Mouse (Mus musculus) limb, embryonic 14.5 days (tissue): Measurements from ENCODE around the gene Hand2. TPM values are rescaled to one million over a fixed set of nuclear protein-coding genes. Genes with fewer than 3 reads are reported as not detected.

Experiments used
- ATAC-seq: fragments of 200-750 bp; cut with Nextera tagmentation; 2 replicates; pipeline ENCODE4 v1.8.0; 2017; ENCODE audit warnings: low read depth, moderate number of reproducible peaks, moderate TSS enrichment; ENCODE audit not compliant: low FRiP score
- DNase-seq: peaks from one replicate; pipeline ENCODE4 v3.0.0-alpha.2; 2015; ENCODE audit warnings: low spot score
- H3K27ac ChIP-seq: fragments of 300-500 bp; sonication (generic); replicated peaks from 2 replicates; pipeline ENCODE4 v1.5.1; 2014; ENCODE audit warnings: low read depth, mild to moderate bottlenecking, low read length, moderate library complexity, mixed read lengths
- H3K27me3 ChIP-seq: fragments of 300-500 bp; sonication (generic); 2 replicates; pipeline ENCODE4 v1.6.1; 2014; ENCODE audit warnings: low read length, mixed read lengths; ENCODE audit not compliant: control insufficient read depth, insufficient read depth
- H3K36me3 ChIP-seq: fragments of 300-500 bp; sonication (generic); 2 replicates; pipeline ENCODE4 v1.6.1; 2014; ENCODE audit warnings: mild to moderate bottlenecking, low read length, moderate library complexity, mixed read lengths; ENCODE audit not compliant: control insufficient read depth, insufficient read depth
- H3K4me1 ChIP-seq: fragments of 300-500 bp; sonication (generic); 2 replicates; pipeline ENCODE4 v1.6.1; 2014; ENCODE audit warnings: antibody characterized with exemption, low read length, mixed read lengths; ENCODE audit not compliant: control insufficient read depth, insufficient read depth
- H3K4me2 ChIP-seq: fragments of 300-500 bp; sonication (generic); replicated peaks from 2 replicates; pipeline ENCODE4 v1.6.1; 2014; ENCODE audit warnings: low read depth, mild to moderate bottlenecking, low read length, moderate library complexity; ENCODE audit not compliant: severe bottlenecking
- H3K4me3 ChIP-seq: fragments of 300-500 bp; sonication (generic); replicated peaks from 2 replicates; pipeline ENCODE4 v1.5.1; 2014; ENCODE audit warnings: low read length
- H3K9ac ChIP-seq: fragments of 300-500 bp; sonication (generic); 2 replicates; pipeline ENCODE4 v1.6.1; 2014; ENCODE audit warnings: mild to moderate bottlenecking, low read depth, low read length, moderate library complexity; ENCODE audit not compliant: severe bottlenecking
- H3K9me3 ChIP-seq: fragments of 300-500 bp; sonication (generic); 2 replicates; pipeline ENCODE4 v1.6.1; 2016; ENCODE audit warnings: low read length; ENCODE audit not compliant: control insufficient read depth
- POLR2A ChIP-seq: fragments of 200-500 bp; IDR thresholded peaks from 2 replicates; pipeline ENCODE4 v1.8.0; 2012; ENCODE audit warnings: inconsistent platforms, mild to moderate bottlenecking, moderate library complexity, borderline replicate concordance; ENCODE audit not compliant: insufficient read depth, insufficient read length; ENCODE audit errors: extremely low read depth
- WGBS: fragments of 180-500 bp; shearing (Covaris S2); extraction: QIAGEN DNeasy Blood & Tissue Kit; methylation state at CpG from one replicate; pipeline ENCODE4 v1.1.7; 2014; 5-methylcytosine and 5-hydroxymethylcytosine counted together
- polyA plus RNA-seq, 2 experiments: library from polyadenylated mRNA; depleted of rRNA in 1 of 2; stranded (reverse) in 1 of 2; unstranded in 1 of 2; fragments of >200 nt; fragmentation: Nextera tagmentation in 1 of 2; extraction: Ambion mirVana in 1 of 2; gene quantifications; 2 replicates each; pipeline versions ENCODE4 v1.2.1 to v1.2.3; 2012 to 2014

Hand2 gene
- polyA plus RNA-seq, 2 experiments: 9.8 to 33.4 TPM

GRCm38 (mm10) chr8:57315471-57315870, 5.3 kb upstream of the Hand2 start:
- no peak for TF ChIP-seq POLR2A
- peaks cover 21% of the 10 kb centered on the region for H3K4me1 ChIP-seq
- ATAC-seq: no peak
- 8% methylated on average over 3 of the region's 3 CpGs for WGBS
- no peak overlapping the region for H3K9ac ChIP-seq
- no peak overlapping the region for H3K4me2 ChIP-seq
- peaks cover 8% of the 10 kb centered on the region; the same call in 1 of the 2 replicates for H3K27me3 ChIP-seq
- no peak overlapping the region for H3K4me3 ChIP-seq
- H3K9me3 ChIP-seq: no peaks in the 10 kb centered on the region
- no peaks in the 10 kb centered on the region for H3K36me3 ChIP-seq
- no peak overlapping the region for H3K27ac ChIP-seq
- DNase-seq: no peak

DNA sequence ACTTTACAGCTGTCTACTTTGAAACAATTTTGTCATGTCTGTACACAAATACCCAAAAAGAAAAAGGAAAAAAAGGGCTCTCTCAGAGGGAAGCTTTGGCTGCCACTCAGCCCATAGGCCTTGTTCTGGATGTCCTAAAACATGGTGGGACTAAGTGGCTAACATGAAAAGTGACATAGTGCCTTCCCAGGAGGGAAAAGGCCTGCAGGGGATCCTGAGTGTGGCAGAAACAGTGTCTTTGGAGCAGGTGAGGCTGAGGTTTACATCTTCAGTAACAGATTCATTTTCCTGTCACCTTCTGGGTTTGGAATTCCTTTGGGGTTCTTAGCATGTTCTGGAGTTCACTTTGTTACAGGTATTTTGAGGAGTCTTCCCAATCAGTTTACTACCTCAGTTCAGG, 3.7 kb upstream of the Hand2 start:
- no peak for DNase-seq
- peak overlapping the region; percentile 72; the same call in 1 of the 2 replicates for H3K4me2 ChIP-seq
- peaks cover 8% of the 10 kb centered on the region; the same call in 1 of the 2 replicates for H3K27me3 ChIP-seq
- no peak overlapping the region for H3K4me3 ChIP-seq
- no peak for TF ChIP-seq POLR2A
- H3K9ac ChIP-seq: no peak overlapping the region
- H3K27ac ChIP-seq: no peak overlapping the region
- H3K36me3 ChIP-seq: no peaks in the 10 kb centered on the region
- no peak for ATAC-seq
- peaks cover 17% of the 10 kb centered on the region for H3K4me1 ChIP-seq
- H3K9me3 ChIP-seq: no peaks in the 10 kb centered on the region

DNA sequence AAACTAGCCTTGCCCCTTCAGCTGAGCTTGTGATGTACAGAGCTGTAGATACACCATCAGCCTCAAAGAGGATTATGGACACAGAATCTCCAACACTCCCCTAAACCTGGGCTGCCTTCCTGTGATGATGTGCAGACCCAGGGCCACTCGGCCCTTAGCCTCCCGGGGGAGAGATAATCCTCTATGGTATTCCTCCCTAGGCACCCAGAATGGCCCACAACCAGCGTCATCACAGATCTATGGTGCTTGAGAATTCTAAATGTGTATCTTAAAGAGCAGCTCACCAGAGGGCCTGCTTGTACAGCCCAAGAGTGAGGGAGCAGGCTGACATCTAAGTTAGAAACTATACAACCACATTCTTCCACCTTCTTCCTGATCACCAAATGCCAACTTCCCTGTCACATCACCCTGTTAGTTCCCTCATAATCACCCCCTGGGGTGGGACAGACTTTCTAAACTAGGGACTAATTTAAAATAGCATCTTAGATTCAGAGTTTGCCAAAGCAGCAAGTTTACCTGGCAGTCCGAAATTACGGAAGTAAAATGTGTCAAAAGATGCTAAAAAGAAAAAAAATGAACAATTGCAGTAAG, 2.8 kb upstream of the Hand2 start:
- peak overlapping the region; percentile 98 for H3K9ac ChIP-seq
- H3K9me3 ChIP-seq: no peaks in the 10 kb centered on the region
- H3K4me1 ChIP-seq: peaks cover 11% of the 10 kb centered on the region; the same call in 1 of the 2 replicates
- H3K4me2 ChIP-seq: peak overlapping the region; percentile 72
- no peaks in the 10 kb centered on the region for H3K36me3 ChIP-seq
- H3K27ac ChIP-seq: no peak overlapping the region
- no peak for DNase-seq
- peak overlapping the region; percentile 81 for H3K4me3 ChIP-seq
- WGBS: 25% methylated on average over 5 of the region's 5 CpGs
- ATAC-seq: no peak
- peaks cover 8% of the 10 kb centered on the region; the same call in 1 of the 2 replicates for H3K27me3 ChIP-seq
- no peak for TF ChIP-seq POLR2A

GRCm38 (mm10) chr8:57319092-57319980, 1.4 kb upstream of the Hand2 start:
- peak overlapping the region; percentile 72 for H3K4me2 ChIP-seq
- DNase-seq (no peak), ATAC-seq (no peak)
- H3K36me3 ChIP-seq: no peaks in the 10 kb centered on the region
- peak overlapping the region; percentile 98 for H3K9ac ChIP-seq
- peaks cover 7% of the 10 kb centered on the region; the same call in 1 of the 2 replicates for H3K4me1 ChIP-seq
- H3K27ac ChIP-seq: peak overlapping the region; percentile 93
- peak overlapping the region; percentile 81 for H3K4me3 ChIP-seq
- 7% methylated on average over 16 of the region's 17 CpGs for WGBS
- no peaks in the 10 kb centered on the region for H3K9me3 ChIP-seq
- H3K27me3 ChIP-seq: peaks cover 4% of the 10 kb centered on the region; the same call in 1 of the 2 replicates
- no peak for TF ChIP-seq POLR2A

- H3K4me1 ChIP-seq: 0 out of 2 replicates have a peak, but pooled peaks cover 3% of the 10 kb centered on the region
- no peaks in the 10 kb centered on the region for H3K36me3 ChIP-seq
- WGBS: 2% methylated on average over 22 of the region's 22 CpGs
- peaks cover 7% of the 10 kb centered on the region; the same call in 1 of the 2 replicates for H3K27me3 ChIP-seq
- H3K9ac ChIP-seq: peak overlapping the region; percentile 98
- DNase-seq (no peak), ATAC-seq (no peak; the same call in 1 of the 2 replicates)
- peak overlapping the region; percentile 93 for H3K27ac ChIP-seq
- peak overlapping the region; percentile 72 for H3K4me2 ChIP-seq
- H3K4me3 ChIP-seq: peak overlapping the region; percentile 81
- no peaks in the 10 kb centered on the region for H3K9me3 ChIP-seq
- TF ChIP-seq POLR2A: no peak
Measured at GRCm38 (mm10) chr8:57319981-57320585, 700 bp upstream of the Hand2 start.
